Mouse (Mus musculus) MEL (cell line): Measurements from ENCODE around the gene Rrp8.

Experiments used
- CTCF ChIP-seq, 3 experiments: IDR thresholded peaks in 2 of 3; conservative IDR thresholded peaks in 1 of 3; 2 replicates each; pipeline ENCODE4 v1.5.1; 2011 to 2012; ENCODE audit warnings: low read length in 3 of 3, low read depth in 2 of 3, mild to moderate bottlenecking in 2 of 3, improper control_type of control experiment in 1 of 3, inconsistent platforms in 1 of 3, mixed read lengths in 1 of 3, moderate library complexity in 1 of 3; ENCODE audit not compliant: control insufficient read depth in 1 of 3, insufficient read depth in 1 of 3, poor library complexity in 1 of 3, severe bottlenecking in 1 of 3
- ELF1 ChIP-seq: IDR thresholded peaks from 2 replicates; pipeline ENCODE4 v1.6.1; 2014; ENCODE audit warnings: low read depth, mild to moderate bottlenecking, inconsistent platforms, low read length, improper control_type of control experiment, moderate library complexity

- TF ChIP-seq ELF1 (no peak), CTCF (IDR thresholded peaks at IDR 0.05 in 2 of 3, conservative IDR thresholded peaks at IDR 0.05 in 1 of 3; ENCODE audit: control insufficient read depth in 1 of 3, insufficient read depth in 1 of 3, low read depth in 2 of 3, low read length in 3 of 3, poor library complexity in 1 of 3, severe bottlenecking in 1 of 3) (no peak)
These were observed 28.5 kb downstream of the Rrp8 start for GRCm38 (mm10) chr7:105708733-105709132.
